Mouse (Mus musculus): ENCODE data around the gene Ace.

GRCm38 (mm10) chr11:105934816-105935215 lies 32.9 kb upstream of the Ace start:
- no peak for TF ChIP-seq CTCF (IDR thresholded peaks at IDR 0.05; ENCODE audit: low read depth, low read length)
- no peak for TF ChIP-seq GATA2 (IDR thresholded peaks at IDR 0.05; ENCODE audit: borderline replicate concordance, low read depth, low read length)
